Mouse (Mus musculus) small intestine, adult 10 weeks (tissue): ENCODE measurements around the gene Tdg. TPM values are rescaled to one million over a fixed set of nuclear protein-coding genes. Genes with fewer than 3 reads are reported as not detected.

Experiments
- polyA plus RNA-seq: library from polyadenylated mRNA; stranded (reverse); fragments of 350-450 nt; fragmentation: Illumina TruSeq; extraction: RNeasy Lipid Tissue Mini Kit (QIAGEN cat#74804); gene quantifications from one replicate; pipeline ENCODE4 v1.2.3, GENCODE M21; 2014; ENCODE audit warnings: low replicate concordance

Tdg gene
- 47.4 TPM for polyA plus RNA-seq

DNA sequence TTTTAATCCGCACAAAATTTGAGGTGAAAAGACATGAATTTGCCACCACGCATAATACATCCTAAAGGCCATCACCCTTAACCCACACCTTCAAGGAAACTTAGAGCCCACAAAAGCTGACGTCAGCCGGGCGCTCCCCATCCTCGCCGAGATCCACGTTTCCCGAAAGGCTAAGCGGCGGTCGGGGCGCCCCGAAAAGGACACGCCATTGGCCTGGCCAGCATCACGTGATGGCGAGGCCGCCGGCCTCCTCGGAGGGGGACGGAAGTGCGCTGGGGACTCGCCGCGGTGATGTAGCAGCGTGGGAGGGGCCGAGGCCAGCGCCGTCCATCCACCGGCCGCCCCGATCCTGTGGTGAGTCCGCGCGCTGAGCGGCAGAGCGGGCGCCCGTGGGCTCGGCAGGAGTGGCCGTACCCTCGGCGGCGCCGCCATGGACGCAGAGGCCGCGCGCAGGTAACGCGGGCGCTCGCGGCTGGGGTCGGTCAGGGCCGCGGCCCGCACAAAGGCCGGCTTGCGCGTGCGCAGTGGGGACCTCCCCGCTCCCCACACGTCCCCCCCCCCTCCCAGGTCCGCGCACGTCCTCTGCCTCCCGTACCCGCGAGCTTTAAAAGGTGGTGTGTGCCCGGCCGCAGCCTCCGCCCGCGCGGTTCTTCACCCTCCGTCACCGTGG is at the start of gene Tdg:
Gene Tdg, plus strand, starts transcription at position 243 of the 670 bp plus-strand sequence.

DNA sequence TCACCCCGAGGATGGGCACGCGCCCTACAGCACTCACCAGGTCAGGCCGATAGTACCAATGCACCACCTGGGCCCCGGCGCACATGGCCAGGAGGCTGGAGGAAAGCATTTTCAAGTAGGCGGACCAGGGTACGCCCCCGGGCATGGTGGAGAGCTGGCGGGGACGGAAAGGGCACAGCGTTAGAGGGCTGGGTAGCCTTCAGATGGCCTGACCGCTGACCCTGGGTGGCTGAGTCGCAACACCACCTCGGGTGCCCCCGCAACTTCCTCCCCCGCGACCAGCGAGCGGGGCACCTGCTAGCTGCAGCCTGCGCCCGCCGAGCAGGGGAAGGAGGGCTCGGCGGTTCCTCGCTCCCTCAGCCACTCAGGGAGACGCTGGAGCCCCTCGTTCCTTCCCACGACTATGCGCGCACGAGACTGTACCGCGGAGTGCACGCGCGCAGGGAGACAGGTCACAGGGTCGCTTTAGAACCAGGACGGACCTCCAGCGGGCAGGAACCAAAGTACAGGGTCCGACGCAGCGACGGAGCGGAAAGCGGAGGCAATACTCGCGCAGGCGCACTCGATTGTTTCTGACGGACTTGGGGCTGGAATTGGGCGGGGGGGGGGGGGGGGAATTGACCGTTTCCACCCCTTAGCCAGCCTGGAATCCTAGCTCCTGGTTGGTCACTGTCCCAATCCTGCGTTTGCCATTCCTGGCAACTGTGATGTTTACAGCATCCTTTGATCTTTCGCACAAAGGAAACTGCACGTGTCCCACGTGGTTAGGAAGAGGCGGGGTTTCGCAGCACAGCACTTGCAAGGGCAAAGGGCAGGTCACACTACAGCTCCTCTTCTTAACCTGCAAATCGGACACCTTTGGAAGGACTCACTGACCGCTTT is 6.7 kb upstream of the Tdg start, which contains the start of gene 1190007I07Rik:
Gene 1190007I07Rik, minus strand, starts transcription at position 558 of the 882 bp plus-strand sequence.

GRCm38 (mm10) chr10:82690494-82690893 is 60.9 kb downstream of the Tdg start, which contains the start of gene Glt8d2:
Gene Glt8d2, minus strand, starts transcription at chr10:82690650.

GRCm38 (mm10) chr10:82695956-82696355 is 66.3 kb downstream of the Tdg start, which contains the start of gene Hcfc2:
Gene Hcfc2, plus strand, starts transcription at chr10:82696160.

Other genes with a start within 250 kb of the Tdg start
- not detected for gene Gm1553, start 137.2 kb upstream of the Tdg start, polyA plus RNA-seq
- gene 1190007I07Rik, start 6.6 kb upstream of the Tdg start, polyA plus RNA-seq, result 19.6 TPM
- gene Glt8d2, start 60.8 kb downstream of the Tdg start, polyA plus RNA-seq, result 0.45 TPM
- 63.8 TPM for gene Hcfc2, start 66.3 kb downstream of the Tdg start, polyA plus RNA-seq
- gene Nfyb, start 134.3 kb downstream of the Tdg start, polyA plus RNA-seq, result 38.1 TPM
- gene Txnrd1, start 204.1 kb downstream of the Tdg start, polyA plus RNA-seq, result 211 TPM
- 1.0 TPM for gene Eid3, start 236.8 kb downstream of the Tdg start, polyA plus RNA-seq